Mouse (Mus musculus) heart, postnatal 0 days (tissue): ENCODE data around the gene Grwd1. TPM values are rescaled to one million over a fixed set of nuclear protein-coding genes. Genes with fewer than 3 reads are reported as not detected.

Experiments
- ATAC-seq: fragments of 200-750 bp; cut with Nextera tagmentation; 2 replicates; pipeline ENCODE4 v1.8.0; 2017; ENCODE audit warnings: low read depth, moderate number of reproducible peaks, moderate library complexity; ENCODE audit not compliant: insufficient read depth
- DNase-seq: peaks from one replicate; pipeline ENCODE4 v3.0.0-alpha.2; 2016; ENCODE audit warnings: low spot score
- H3K27ac ChIP-seq: fragments of 300-500 bp; sonication (generic); 2 replicates; pipeline ENCODE4 v1.5.1; 2014; ENCODE audit warnings: low read depth, mild to moderate bottlenecking
- H3K27me3 ChIP-seq: fragments of 300-500 bp; sonication (generic); 2 replicates; pipeline ENCODE4 v1.6.1; 2014; ENCODE audit warnings: low read length, mixed read lengths; ENCODE audit not compliant: control insufficient read depth, insufficient read depth
- H3K36me3 ChIP-seq: fragments of 300-500 bp; sonication (generic); replicated peaks from 2 replicates; pipeline ENCODE4 v1.6.1; 2014; ENCODE audit warnings: low read length, mixed read lengths; ENCODE audit not compliant: control insufficient read depth, insufficient read depth
- H3K4me1 ChIP-seq: fragments of 300-500 bp; sonication (generic); 2 replicates; pipeline ENCODE4 v1.6.1; 2014; ENCODE audit warnings: antibody characterized with exemption; ENCODE audit not compliant: control insufficient read depth, insufficient read depth
- H3K4me2 ChIP-seq: fragments of 300-500 bp; sonication (generic); 2 replicates; pipeline ENCODE4 v1.6.1; 2014; ENCODE audit warnings: low read depth, mild to moderate bottlenecking, low read length, moderate library complexity
- H3K4me3 ChIP-seq: fragments of 300-500 bp; sonication (generic); 2 replicates; pipeline ENCODE4 v1.5.1; 2014; ENCODE audit warnings: low read depth, low read length
- H3K9ac ChIP-seq: fragments of 300-500 bp; sonication (generic); replicated peaks from 2 replicates; pipeline ENCODE4 v1.6.1; 2014; ENCODE audit warnings: low read depth, low read length, mixed read lengths
- H3K9me3 ChIP-seq: fragments of 300-500 bp; sonication (generic); replicated peaks from 2 replicates; pipeline ENCODE4 v1.6.1; 2016; ENCODE audit warnings: low read length; ENCODE audit not compliant: control insufficient read depth
- CTCF ChIP-seq: IDR thresholded peaks from 2 replicates; pipeline ENCODE4 v1.5.1; 2016; ENCODE audit warnings: antibody characterized with exemption, control low read depth, low read depth
- EP300 ChIP-seq: IDR thresholded peaks from 2 replicates; pipeline ENCODE4 v1.6.1; 2016; ENCODE audit warnings: antibody characterized with exemption, low read depth
- WGBS: fragments of 180-500 bp; shearing (Covaris S2); extraction: QIAGEN DNeasy Blood & Tissue Kit; methylation state at CpG from one replicate; pipeline ENCODE4 v1.1.7; 2014; 5-methylcytosine and 5-hydroxymethylcytosine counted together
- polyA plus RNA-seq: library from polyadenylated mRNA; unstranded; fragments of >200 nt; fragmentation: Nextera tagmentation; extraction: Ambion mirVana; gene quantifications from 2 replicates; pipeline ENCODE4 v1.2.1, GENCODE M21; 2015
- total RNA-seq: library from RNA; depleted of rRNA; stranded (reverse); fragments of >200 nt; gene quantifications from 2 replicates; pipeline ENCODE4 v1.2.3, GENCODE M21; 2014; ENCODE audit warnings: low replicate concordance

Gene Grwd1
- total and polyA plus RNA-seq, 2 experiments from 2014 or later, result 22.7 to 26.7 TPM

DNA sequence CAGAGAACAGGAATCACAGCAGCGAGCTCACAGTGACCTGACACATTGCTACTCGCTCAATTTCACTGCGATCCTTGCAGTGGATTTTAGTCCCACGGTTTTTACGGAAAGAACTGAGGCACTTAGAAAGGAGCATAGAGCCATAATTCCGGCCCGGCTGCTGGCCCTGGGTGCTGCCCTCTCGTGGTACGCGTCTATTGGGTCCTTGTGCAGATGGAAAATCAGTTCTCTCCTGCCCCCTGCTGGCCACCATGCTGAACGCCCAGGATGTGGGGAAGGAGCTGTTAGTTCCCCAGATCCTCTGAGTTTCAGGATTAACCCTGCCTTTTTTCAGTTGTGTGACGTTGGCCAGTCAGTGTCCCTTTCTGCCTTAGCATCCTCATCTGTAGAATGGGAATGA, 29.4 kb downstream of the Grwd1 start:
- no peak for TF ChIP-seq EP300
- TF ChIP-seq CTCF, result peak; percentile 100
- WGBS, result 2% methylated on average over 12 of the region's 12 CpGs
- Histone ChIP-seq H3K4me1 (peaks cover 7% of the 10 kb centered on the region), H3K4me2 (peak overlapping the region; percentile 49), H3K9ac (no peak overlapping the region), H3K27me3 (peaks cover 42% of the 10 kb centered on the region), H3K4me3 (peak overlapping the region; percentile 30), H3K36me3 (peaks cover 2% of the 10 kb centered on the region; the same call in 1 of the 2 replicates), H3K9me3 (no peaks in the 10 kb centered on the region), H3K27ac (no peak overlapping the region)
- peak; percentile 67 for ATAC-seq
- DNase-seq, result peak; percentile 85

DNA sequence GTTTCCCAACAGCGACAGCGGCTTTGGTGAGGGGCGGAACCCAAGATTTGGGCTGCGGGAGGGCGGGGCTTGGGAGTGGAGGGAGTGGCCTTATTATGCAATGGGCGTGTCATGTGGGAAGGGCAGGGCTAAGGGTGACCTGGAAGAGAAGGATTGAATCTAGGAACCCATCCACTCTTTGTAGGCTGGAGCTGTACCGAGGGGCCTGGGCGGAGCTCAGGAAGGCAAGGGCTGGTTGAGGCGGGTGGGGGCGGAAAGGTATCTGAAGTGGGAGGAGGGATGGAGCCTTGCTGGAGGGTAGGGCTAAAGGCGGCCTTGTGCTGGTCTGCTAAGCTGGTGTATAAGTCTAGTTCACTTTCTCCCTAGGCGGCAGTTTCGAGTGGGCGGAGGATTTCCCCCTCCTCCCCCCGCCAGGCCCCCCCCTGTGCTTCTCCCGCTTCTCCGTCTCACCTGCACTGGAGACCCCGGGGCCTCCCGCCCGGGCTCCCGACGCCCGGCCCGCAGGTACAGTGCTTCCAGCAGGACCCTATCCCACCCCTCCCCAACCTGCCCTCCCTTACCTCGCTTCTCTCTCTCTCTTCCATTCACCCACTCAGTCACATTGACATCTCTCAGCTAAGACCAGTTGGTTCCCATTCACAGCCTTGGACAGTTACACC, 30.1 kb downstream of the Grwd1 start:
- no peaks in the 10 kb centered on the region for H3K36me3 ChIP-seq
- H3K4me2 ChIP-seq, result peak overlapping the region; percentile 49
- H3K9me3 ChIP-seq, result no peaks in the 10 kb centered on the region
- ATAC-seq (0 out of 2 replicates have a peak, but pooled peaks have one; percentile 18), DNase-seq (no peak)
- H3K4me3 ChIP-seq, result peak overlapping the region; percentile 30
- H3K27me3 ChIP-seq, result peaks cover 46% of the 10 kb centered on the region
- H3K9ac ChIP-seq, result no peak overlapping the region
- H3K27ac ChIP-seq, result no peak overlapping the region
- 8% methylated on average over 25 of the region's 25 CpGs for WGBS
- TF ChIP-seq CTCF, result no peak
- peaks cover 7% of the 10 kb centered on the region for H3K4me1 ChIP-seq

DNA sequence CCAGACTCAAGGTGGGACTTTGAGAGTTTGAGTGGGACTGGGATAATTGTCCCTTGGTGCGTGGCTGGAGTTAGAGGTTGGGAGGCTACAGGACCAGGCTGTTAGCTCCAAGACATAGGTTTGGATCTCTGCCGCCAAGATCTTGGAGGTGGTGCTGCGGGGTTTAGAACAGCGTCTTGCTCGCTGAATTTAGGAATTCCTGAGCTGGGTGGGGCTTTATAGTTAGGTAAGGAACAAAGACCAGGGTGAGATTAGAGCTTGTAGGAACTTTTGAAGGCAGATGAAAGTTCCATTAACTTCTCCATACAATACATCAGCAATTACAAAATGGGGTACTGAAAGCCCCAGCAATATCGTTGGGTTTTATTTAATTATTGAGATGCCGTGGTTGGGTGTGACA, 30.7 kb downstream of the Grwd1 start:
- Histone ChIP-seq H3K4me3 (peak overlapping the region; percentile 30; the same call in 1 of the 2 replicates), H3K27ac (no peak overlapping the region), H3K9ac (no peak overlapping the region), H3K9me3 (no peaks in the 10 kb centered on the region), H3K4me2 (peak overlapping the region; percentile 35; the same call in 1 of the 2 replicates), H3K27me3 (peaks cover 52% of the 10 kb centered on the region), H3K4me1 (peaks cover 7% of the 10 kb centered on the region), H3K36me3 (no peaks in the 10 kb centered on the region)
- TF ChIP-seq EP300 (no peak), CTCF (no peak)
- ATAC-seq (no peak), DNase-seq (no peak)
- 38% methylated on average over 7 of the region's 7 CpGs for WGBS

DNA sequence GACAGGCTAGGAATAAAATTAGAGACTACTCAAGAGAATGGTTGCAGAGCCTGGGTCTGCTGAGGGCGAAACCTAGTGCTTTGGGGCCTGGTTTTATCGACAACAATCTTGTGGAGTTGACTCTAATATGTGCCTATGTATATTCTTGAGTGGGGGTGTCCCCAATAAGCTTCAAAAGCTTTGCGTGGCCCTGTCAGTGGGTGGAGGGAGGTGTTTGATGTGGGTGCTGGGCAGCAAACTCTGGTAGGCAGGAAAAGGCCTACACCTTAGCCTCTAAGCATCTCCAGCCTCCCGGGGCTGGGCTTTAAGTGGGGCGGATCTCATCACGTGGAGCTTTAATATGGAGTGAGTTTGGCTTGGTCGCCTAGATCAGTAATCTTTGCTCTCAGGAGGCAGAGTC, 31.8 kb downstream of the Grwd1 start:
- H3K36me3 ChIP-seq, result no peaks in the 10 kb centered on the region
- 55% methylated on average over 7 of the region's 7 CpGs for WGBS
- no peak overlapping the region for H3K4me3 ChIP-seq
- no peaks in the 10 kb centered on the region for H3K9me3 ChIP-seq
- no peak overlapping the region for H3K9ac ChIP-seq
- no peak overlapping the region for H3K27ac ChIP-seq
- TF ChIP-seq CTCF, result no peak
- TF ChIP-seq EP300, result no peak
- H3K4me2 ChIP-seq, result 0 out of 2 replicates have a peak overlapping the region, but pooled peaks have one; percentile 60
- H3K27me3 ChIP-seq, result peaks cover 63% of the 10 kb centered on the region
- DNase-seq, result no peak
- H3K4me1 ChIP-seq, result peaks cover 7% of the 10 kb centered on the region
- ATAC-seq, result no peak

DNA sequence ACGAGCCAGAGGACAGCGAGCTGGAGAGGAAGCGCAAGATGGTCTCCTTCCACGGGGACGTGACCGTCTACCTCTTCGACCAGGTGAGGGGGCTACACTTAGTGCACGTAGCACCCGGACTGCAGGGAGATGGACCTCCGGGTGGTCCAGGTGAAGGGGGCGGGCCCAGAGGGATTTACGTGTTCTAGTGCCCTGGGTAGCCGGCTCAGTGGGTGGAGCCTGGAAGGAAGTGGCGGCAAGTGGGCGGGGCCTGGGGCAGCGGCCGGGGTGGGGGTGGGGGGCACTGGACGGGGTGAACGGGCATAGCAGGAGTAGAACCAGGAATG, 32.3 kb downstream of the Grwd1 start:
- no peak for DNase-seq

More for the DNA sequence above, 32.3 kb downstream of the Grwd1 start:
- TF ChIP-seq CTCF (no peak), EP300 (no peak)
- H3K9ac ChIP-seq, result 0 out of 2 replicates have a peak overlapping the region, but pooled peaks have one; percentile 37
- H3K4me1 ChIP-seq, result peaks cover 7% of the 10 kb centered on the region
- H3K27ac ChIP-seq, result no peak overlapping the region
- peak overlapping the region; percentile 47 for H3K4me3 ChIP-seq
- H3K27me3 ChIP-seq, result peaks cover 67% of the 10 kb centered on the region
- no peaks in the 10 kb centered on the region for H3K36me3 ChIP-seq
- no peaks in the 10 kb centered on the region for H3K9me3 ChIP-seq
- WGBS, result 2% methylated on average over 19 of the region's 19 CpGs
- no peak for ATAC-seq
- peak overlapping the region; percentile 60 for H3K4me2 ChIP-seq
